Mouse (Mus musculus) limb, embryonic 14.5 days (tissue): ENCODE measurements around the gene Gzme. TPM values are rescaled to one million over a fixed set of nuclear protein-coding genes. Genes with fewer than 3 reads are reported as not detected.
"Not testable (repeated sequence)": the region's sequence is repeated elsewhere in the genome, so short reads cannot be mapped to it uniquely, and the experiment has no call there.

Experiments used
- ATAC-seq: fragments of 200-750 bp; cut with Nextera tagmentation; 2 replicates; pipeline ENCODE4 v1.8.0; 2017; ENCODE audit warnings: low read depth, moderate number of reproducible peaks, moderate TSS enrichment; ENCODE audit not compliant: low FRiP score
- DNase-seq: peaks from one replicate; pipeline ENCODE4 v3.0.0-alpha.2; 2015; ENCODE audit warnings: low spot score
- H3K27ac ChIP-seq: fragments of 300-500 bp; sonication (generic); replicated peaks from 2 replicates; pipeline ENCODE4 v1.5.1; 2014; ENCODE audit warnings: low read depth, mild to moderate bottlenecking, low read length, moderate library complexity, mixed read lengths
- H3K27me3 ChIP-seq: fragments of 300-500 bp; sonication (generic); 2 replicates; pipeline ENCODE4 v1.6.1; 2014; ENCODE audit warnings: low read length, mixed read lengths; ENCODE audit not compliant: control insufficient read depth, insufficient read depth
- H3K36me3 ChIP-seq: fragments of 300-500 bp; sonication (generic); 2 replicates; pipeline ENCODE4 v1.6.1; 2014; ENCODE audit warnings: mild to moderate bottlenecking, low read length, moderate library complexity, mixed read lengths; ENCODE audit not compliant: control insufficient read depth, insufficient read depth
- H3K4me1 ChIP-seq: fragments of 300-500 bp; sonication (generic); 2 replicates; pipeline ENCODE4 v1.6.1; 2014; ENCODE audit warnings: antibody characterized with exemption, low read length, mixed read lengths; ENCODE audit not compliant: control insufficient read depth, insufficient read depth
- H3K4me2 ChIP-seq: fragments of 300-500 bp; sonication (generic); replicated peaks from 2 replicates; pipeline ENCODE4 v1.6.1; 2014; ENCODE audit warnings: low read depth, mild to moderate bottlenecking, low read length, moderate library complexity; ENCODE audit not compliant: severe bottlenecking
- H3K4me3 ChIP-seq: fragments of 300-500 bp; sonication (generic); replicated peaks from 2 replicates; pipeline ENCODE4 v1.5.1; 2014; ENCODE audit warnings: low read length
- H3K9ac ChIP-seq: fragments of 300-500 bp; sonication (generic); 2 replicates; pipeline ENCODE4 v1.6.1; 2014; ENCODE audit warnings: mild to moderate bottlenecking, low read depth, low read length, moderate library complexity; ENCODE audit not compliant: severe bottlenecking
- H3K9me3 ChIP-seq: fragments of 300-500 bp; sonication (generic); 2 replicates; pipeline ENCODE4 v1.6.1; 2016; ENCODE audit warnings: low read length; ENCODE audit not compliant: control insufficient read depth
- POLR2A ChIP-seq: fragments of 200-500 bp; IDR thresholded peaks from 2 replicates; pipeline ENCODE4 v1.8.0; 2012; ENCODE audit warnings: inconsistent platforms, mild to moderate bottlenecking, moderate library complexity, borderline replicate concordance; ENCODE audit not compliant: insufficient read depth, insufficient read length; ENCODE audit errors: extremely low read depth
- WGBS: fragments of 180-500 bp; shearing (Covaris S2); extraction: QIAGEN DNeasy Blood & Tissue Kit; methylation state at CpG from one replicate; pipeline ENCODE4 v1.1.7; 2014; 5-methylcytosine and 5-hydroxymethylcytosine counted together
- polyA plus RNA-seq, 2 experiments: library from polyadenylated mRNA; depleted of rRNA in 1 of 2; stranded (reverse) in 1 of 2; unstranded in 1 of 2; fragments of >200 nt; fragmentation: Nextera tagmentation in 1 of 2; extraction: Ambion mirVana in 1 of 2; gene quantifications; 2 replicates each; pipeline versions ENCODE4 v1.2.1 to v1.2.3; 2012 to 2014

Gene Gzme
- polyA plus RNA-seq, 2 experiments = 0.09 to 0.28 TPM

- 44% methylated on average over 3 of the region's 3 CpGs for WGBS
- DNase-seq = no peak
Observed at GRCm38 (mm10) chr14:56128341-56128740, 7.9 kb upstream of the Gzme start.

GRCm38 (mm10) chr14:56123516-56123915 is 3.1 kb upstream of the Gzme start:
- H3K4me3 ChIP-seq = no peak overlapping the region
- no peak for TF ChIP-seq POLR2A
- ATAC-seq = no peak

More at GRCm38 (mm10) chr14:56128341-56128740, 7.9 kb upstream of the Gzme start:
- ATAC-seq = no peak
- Histone ChIP-seq H3K27me3 (no peaks in the 10 kb centered on the region), H3K27ac (no peak overlapping the region), H3K36me3 (no peaks in the 10 kb centered on the region), H3K9me3 (no peaks in the 10 kb centered on the region), H3K4me2 (no peak overlapping the region), H3K4me3 (no peak overlapping the region), H3K4me1 (no peaks in the 10 kb centered on the region), H3K9ac (no peak overlapping the region)
- no peak for TF ChIP-seq POLR2A

GRCm38 (mm10) chr14:56115531-56116310 is 4.7 kb downstream of the Gzme start:
- H3K4me2 ChIP-seq, H3K9me3 ChIP-seq, H3K36me3 ChIP-seq, H3K9ac ChIP-seq, H3K27ac ChIP-seq, ATAC-seq, H3K4me1 ChIP-seq, H3K4me3 ChIP-seq, DNase-seq, H3K27me3 ChIP-seq: not testable (repeated sequence)
- WGBS = 92% methylated on average over 33 of the region's 33 CpGs

More at GRCm38 (mm10) chr14:56123516-56123915, 3.1 kb upstream of the Gzme start:
- H3K27me3 ChIP-seq = no peaks in the 10 kb centered on the region
- no peaks in the 10 kb centered on the region for H3K9me3 ChIP-seq
- no peaks in the 10 kb centered on the region for H3K36me3 ChIP-seq
- no peaks in the 10 kb centered on the region for H3K4me1 ChIP-seq
- WGBS = 85% methylated on average over 3 of the region's 3 CpGs
- H3K27ac ChIP-seq = no peak overlapping the region
- H3K9ac ChIP-seq = no peak overlapping the region
- no peak overlapping the region for H3K4me2 ChIP-seq
- DNase-seq = no peak

- H3K4me1 ChIP-seq = no peaks in the 10 kb centered on the region
- H3K9ac ChIP-seq = no peak overlapping the region
- H3K27me3 ChIP-seq = no peaks in the 10 kb centered on the region
- no peaks in the 10 kb centered on the region for H3K36me3 ChIP-seq
- WGBS = 80% methylated on average over 13 of the region's 13 CpGs
- no peak overlapping the region for H3K4me2 ChIP-seq
- TF ChIP-seq POLR2A = no peak
- DNase-seq (no peak), ATAC-seq (no peak)
- no peak overlapping the region for H3K4me3 ChIP-seq
- H3K27ac ChIP-seq = no peak overlapping the region
- no peaks in the 10 kb centered on the region for H3K9me3 ChIP-seq
Observed at GRCm38 (mm10) chr14:56105447-56106180, 14.8 kb downstream of the Gzme start.

GRCm38 (mm10) chr14:56105016-56105415 is 15.4 kb downstream of the Gzme start:
- DNase-seq (no peak), ATAC-seq (no peak)
- Histone ChIP-seq H3K4me3 (no peak overlapping the region), H3K27me3 (no peaks in the 10 kb centered on the region), H3K27ac (no peak overlapping the region), H3K9me3 (no peaks in the 10 kb centered on the region), H3K36me3 (no peaks in the 10 kb centered on the region), H3K9ac (no peak overlapping the region), H3K4me2 (no peak overlapping the region), H3K4me1 (no peaks in the 10 kb centered on the region)
- TF ChIP-seq POLR2A = no peak
- 77% methylated on average over 5 of the region's 5 CpGs for WGBS
